Mouse (Mus musculus): ENCODE results near the gene Faim2.

DNA sequence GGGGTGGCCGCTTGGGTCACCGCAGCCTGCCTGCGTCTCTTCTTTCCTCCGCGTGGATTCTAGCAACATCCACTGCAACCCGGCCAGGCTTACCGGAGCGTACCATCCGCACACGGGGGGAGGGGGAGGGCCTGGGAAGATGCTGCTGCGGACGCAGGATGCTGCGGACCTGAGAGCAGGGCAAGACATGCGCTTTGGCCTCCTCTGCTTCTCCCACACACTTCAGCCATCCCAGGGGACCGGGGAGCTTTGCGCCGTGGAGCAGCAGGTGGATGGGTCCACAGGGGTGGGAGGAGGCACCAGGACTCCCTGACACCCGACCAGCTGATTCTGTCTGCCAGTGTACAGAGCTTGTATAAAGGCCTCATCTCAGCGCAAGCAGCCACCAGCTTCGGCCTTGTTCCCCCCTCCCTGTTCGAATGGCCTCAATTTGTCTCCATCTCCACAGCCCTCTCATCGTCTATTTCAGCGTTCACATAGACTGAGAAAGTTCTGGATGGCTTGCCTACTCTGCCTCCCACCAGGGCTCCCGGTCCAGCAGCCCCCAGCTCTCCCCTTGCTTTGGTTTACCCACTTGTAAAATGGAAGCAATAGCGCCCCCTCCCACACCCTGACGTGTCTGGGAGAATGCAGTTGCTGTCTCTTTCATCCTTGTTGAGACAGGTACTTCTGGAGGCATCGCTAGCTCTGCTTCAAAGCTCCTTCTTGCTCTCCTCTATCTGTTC lies at the start of gene Faim2:
- TF ChIP-seq EP300 (IDR thresholded peaks at IDR 0.05; ENCODE audit: insufficient read depth, low read depth, low read length) = no peak
- TF ChIP-seq CTCF (IDR thresholded peaks at IDR 0.05) = no peak
